14 mouse cellular contexts compared by ENCODE assay signal in genomic region chr5:67753057-67753456, GRCm38 (mm10).
DNase-seq lines count a peak whose midpoint lies in the region; ATAC-seq and TF ChIP-seq lines count a peak whose summit lies in the region.
"Had no signal": no experiment of that assay in that cellular context is flagged by ENCODE, and none has a peak within 500 bp of the region (broad histone marks: within the 10 kb centered on the region; RNA-seq: fewer than 3 reads in every experiment).

No protein-coding gene starts in this region.

- 0 out of 2 replicates have a peak overlapping the region, but pooled peaks have one; percentile 12 for H3K4me2 ChIP-seq in forebrain, embryonic 11.5 days (ENCODE audit: low read depth, low read length, severe bottlenecking)
- H3K4me2 ChIP-seq in hindbrain, embryonic 14.5 days (replicated peaks), result no peak overlapping the region
- no peak overlapping the region for H3K4me2 ChIP-seq in midbrain, postnatal 0 days (ENCODE audit: low read depth, low read length, poor library complexity, severe bottlenecking)
- H3K4me2 ChIP-seq: limb, embryonic 13.5 days had no signal

- peak; percentile 39 for DNase-seq in embryo, embryonic 10 days (ENCODE audit: low spot score)
- DNase-seq in forebrain, embryonic 11.5 days (ENCODE audit: low spot score), result no peak
- DNase-seq in hindbrain, embryonic 14.5 days (ENCODE audit: low spot score), result peak; percentile 38
- peak; percentile 51 for DNase-seq in midbrain, postnatal 0 days (ENCODE audit: low spot score)
- DNase-seq in heart, postnatal 4 days, result no peak
- no peak for DNase-seq in testis, postnatal 14 days (ENCODE audit: low spot score)
- no peak for DNase-seq in urinary bladder, adult 2 months (ENCODE audit: low spot score)
- DNase-seq: cerebellum, postnatal 36 days; heart, adult 2 months; heart, postnatal 14 days; kidney, adult 18-20 months; liver, postnatal 0 days had no signal

- H3K27ac ChIP-seq in forebrain, embryonic 11.5 days (ENCODE audit: low read depth, low read length), result peak overlapping the region; percentile 81
- no peak overlapping the region for H3K27ac ChIP-seq in hindbrain, embryonic 14.5 days
- H3K27ac ChIP-seq in midbrain, postnatal 0 days (ENCODE audit: low read depth, low read length), result no peak overlapping the region
- H3K27ac ChIP-seq: heart, adult 2 months; limb, embryonic 13.5 days had no signal

- WGBS in forebrain, embryonic 11.5 days, result 7% methylated on average over 2 of the region's 2 CpGs
- WGBS in hindbrain, embryonic 14.5 days, result 24% methylated on average over 2 of the region's 2 CpGs
- WGBS in midbrain, postnatal 0 days, result 26% methylated on average over 2 of the region's 2 CpGs

- no peaks in the 10 kb centered on the region for H3K36me3 ChIP-seq in forebrain, embryonic 11.5 days (ENCODE audit: control insufficient read depth, insufficient read depth, low read length)
- peaks cover 10% of the 10 kb centered on the region; the same call in 1 of the 2 replicates for H3K36me3 ChIP-seq in hindbrain, embryonic 14.5 days (replicated peaks; ENCODE audit: control insufficient read depth, insufficient read depth)
- peaks cover 6% of the 10 kb centered on the region; the same call in 1 of the 2 replicates for H3K36me3 ChIP-seq in midbrain, postnatal 0 days (ENCODE audit: insufficient read depth, low read length)
- H3K36me3 ChIP-seq: limb, embryonic 13.5 days had no signal

- H3K9ac ChIP-seq in forebrain, embryonic 11.5 days (ENCODE audit: low read length), result no peak overlapping the region
- no peak overlapping the region for H3K9ac ChIP-seq in hindbrain, embryonic 14.5 days
- H3K9ac ChIP-seq in midbrain, postnatal 0 days (replicated peaks; ENCODE audit: low read length, poor library complexity, severe bottlenecking), result no peak overlapping the region
- H3K9ac ChIP-seq: limb, embryonic 13.5 days; liver, postnatal 0 days had no signal

- no peak for TF ChIP-seq CTCF in midbrain, postnatal 0 days (IDR thresholded peaks at IDR 0.05)

- H3K4me1 ChIP-seq in forebrain, embryonic 11.5 days (replicated peaks; ENCODE audit: control insufficient read depth, insufficient read depth, low read length), result peaks cover 6% of the 10 kb centered on the region; the same call in 1 of the 2 replicates
- H3K4me1 ChIP-seq in hindbrain, embryonic 14.5 days (replicated peaks; ENCODE audit: control insufficient read depth, insufficient read depth, low read length), result no peaks in the 10 kb centered on the region; the same call in 1 of the 2 replicates
- 0 out of 2 replicates have a peak, but pooled peaks cover 2% of the 10 kb centered on the region for H3K4me1 ChIP-seq in midbrain, postnatal 0 days (ENCODE audit: insufficient read depth, low read length)
- H3K4me1 ChIP-seq: limb, embryonic 13.5 days had no signal

- no peaks in the 10 kb centered on the region for H3K27me3 ChIP-seq in forebrain, embryonic 11.5 days (ENCODE audit: control insufficient read depth, insufficient read depth, low read length)
- no peaks in the 10 kb centered on the region for H3K27me3 ChIP-seq in hindbrain, embryonic 14.5 days (ENCODE audit: control insufficient read depth, insufficient read depth, low read length)
- no peaks in the 10 kb centered on the region for H3K27me3 ChIP-seq in midbrain, postnatal 0 days (ENCODE audit: insufficient read depth, low read length)
- H3K27me3 ChIP-seq: limb, embryonic 13.5 days had no signal

- no peak overlapping the region for H3K4me3 ChIP-seq in forebrain, embryonic 11.5 days (ENCODE audit: low read depth, low read length)
- no peak overlapping the region for H3K4me3 ChIP-seq in hindbrain, embryonic 14.5 days (replicated peaks; ENCODE audit: low read length)
- no peak overlapping the region for H3K4me3 ChIP-seq in midbrain, postnatal 0 days (ENCODE audit: low read depth, low read length)
- H3K4me3 ChIP-seq: heart, adult 2 months; limb, embryonic 13.5 days had no signal

- ATAC-seq in forebrain, embryonic 11.5 days (replicated peaks; ENCODE audit: low FRiP score), result peak; percentile 90
- ATAC-seq in hindbrain, embryonic 14.5 days (ENCODE audit: low FRiP score), result peak; percentile 59; the same call in 1 of the 2 replicates
- ATAC-seq in midbrain, postnatal 0 days (ENCODE audit: low FRiP score), result peak; percentile 32; the same call in 1 of the 2 replicates
- ATAC-seq: liver, postnatal 0 days; Patski had no signal

- no peaks in the 10 kb centered on the region for H3K9me3 ChIP-seq in forebrain, embryonic 11.5 days (ENCODE audit: control insufficient read depth, low read length)
- H3K9me3 ChIP-seq in hindbrain, embryonic 14.5 days (ENCODE audit: control insufficient read depth, low read length), result no peaks in the 10 kb centered on the region
- no peaks in the 10 kb centered on the region for H3K9me3 ChIP-seq in midbrain, postnatal 0 days (ENCODE audit: low read length)
- H3K9me3 ChIP-seq: limb, embryonic 13.5 days had no signal

Comparison
In these comparisons a context has a peak if more than half of its experiments do, and no peak if none do; other contexts are left out.
1. DNase-seq: peak in embryo, embryonic 10 days (single experiment), hindbrain, embryonic 14.5 days (single experiment) and midbrain, postnatal 0 days (single experiment); none in forebrain, embryonic 11.5 days (single experiment), heart, postnatal 4 days (single experiment), testis, postnatal 14 days (single experiment) and urinary bladder, adult 2 months (single experiment).
2. ATAC-seq: peak in every context shown above with its lines; median percentile 90 in forebrain, embryonic 11.5 days; 59 in hindbrain, embryonic 14.5 days; 32 in midbrain, postnatal 0 days.